Mouse (Mus musculus) MEL (cell line): ENCODE measurements at regions not wholly inside any gene's neighbourhood (a gene's known extent, or its start where the extent isn't known, plus 50 kb on each side); places are given as distances from the start of the nearest gene placed in this dataset.

Experiments
- DNase-seq: peaks from one replicate; pipeline ENCODE4 v3.0.0; 2011; ENCODE audit warnings: low read depth, low spot score
- H3K27ac ChIP-seq: 2 replicates; pipeline ENCODE4 v1.5.1; 2012; ENCODE audit warnings: low read depth, mild to moderate bottlenecking, control low read depth, low read length, moderate library complexity; ENCODE audit not compliant: control insufficient read depth
- H3K27me3 ChIP-seq, 2 experiments: fragments of 150-350 bp in 1 of 2; sonication (generic) in 1 of 2; 2 replicates each; pipeline ENCODE4 v1.6.1; 2012; ENCODE audit warnings: low read length in 2 of 2, mild to moderate bottlenecking in 2 of 2, improper control_type of control experiment in 1 of 2, moderate library complexity in 1 of 2; ENCODE audit not compliant: insufficient read depth in 2 of 2, control insufficient read depth in 1 of 2
- H3K36me3 ChIP-seq, 2 experiments: 2 replicates each; pipeline ENCODE4 v1.6.1; 2012 to 2014; ENCODE audit warnings: low read length in 2 of 2, improper control_type of control experiment in 1 of 2, inconsistent platforms in 1 of 2, mild to moderate bottlenecking in 1 of 2; ENCODE audit not compliant: insufficient read depth in 2 of 2, control insufficient read depth in 1 of 2
- H3K4me1 ChIP-seq, 2 experiments: fragments of 150-350 bp in 1 of 2; sonication (generic) in 1 of 2; 2 replicates each; pipeline ENCODE4 v1.6.1; 2012; ENCODE audit warnings: low read length in 2 of 2, improper control_type of control experiment in 1 of 2, mild to moderate bottlenecking in 1 of 2; ENCODE audit not compliant: insufficient read depth in 2 of 2, control insufficient read depth in 1 of 2
- H3K4me3 ChIP-seq, 2 experiments: fragments of 150-350 bp in 1 of 2; sonication (generic) in 1 of 2; 2 replicates each; pipeline ENCODE4 v1.5.1; 2012; ENCODE audit warnings: low read depth in 2 of 2, low read length in 2 of 2, mild to moderate bottlenecking in 2 of 2, moderate library complexity in 2 of 2, control low read depth in 1 of 2, improper control_type of control experiment in 1 of 2; ENCODE audit not compliant: control insufficient read depth in 1 of 2, insufficient read depth in 1 of 2
- H3K79me2 ChIP-seq: 2 replicates; pipeline ENCODE4 v1.6.1; 2012; ENCODE audit warnings: mild to moderate bottlenecking, low read length, moderate library complexity; ENCODE audit not compliant: control insufficient read depth, poor library complexity, insufficient read depth
- H3K9ac ChIP-seq: 2 replicates; pipeline ENCODE4 v1.6.1; 2012; ENCODE audit warnings: low read depth, mild to moderate bottlenecking, control low read depth, low read length, moderate library complexity; ENCODE audit not compliant: control insufficient read depth, poor library complexity, severe bottlenecking
- H3K9me3 ChIP-seq: fragments of 150-350 bp; sonication (generic); replicated peaks from 2 replicates; pipeline ENCODE4 v1.6.1; 2012; ENCODE audit warnings: mild to moderate bottlenecking, low read length, improper control_type of control experiment, moderate library complexity; ENCODE audit not compliant: insufficient read depth
- BHLHE40 ChIP-seq: IDR thresholded peaks from 2 replicates; pipeline ENCODE4 v1.6.1; 2012; ENCODE audit warnings: low read depth, mild to moderate bottlenecking, inconsistent platforms, low read length, improper control_type of control experiment, borderline replicate concordance
- CHD2 ChIP-seq: IDR thresholded peaks from 2 replicates; pipeline ENCODE4 v1.6.1; 2011; ENCODE audit warnings: low read length, improper control_type of control experiment
- CTCF ChIP-seq, 3 experiments: IDR thresholded peaks in 2 of 3; conservative IDR thresholded peaks in 1 of 3; 2 replicates each; pipeline ENCODE4 v1.5.1; 2011 to 2012; ENCODE audit warnings: low read length in 3 of 3, low read depth in 2 of 3, mild to moderate bottlenecking in 2 of 3, improper control_type of control experiment in 1 of 3, inconsistent platforms in 1 of 3, mixed read lengths in 1 of 3, moderate library complexity in 1 of 3; ENCODE audit not compliant: control insufficient read depth in 1 of 3, insufficient read depth in 1 of 3, poor library complexity in 1 of 3, severe bottlenecking in 1 of 3
- E2F4 ChIP-seq: IDR thresholded peaks from 2 replicates; pipeline ENCODE4 v1.6.1; 2011; ENCODE audit warnings: low read depth, low read length, improper control_type of control experiment, borderline replicate concordance
- ELF1 ChIP-seq: IDR thresholded peaks from 2 replicates; pipeline ENCODE4 v1.6.1; 2014; ENCODE audit warnings: low read depth, mild to moderate bottlenecking, inconsistent platforms, low read length, improper control_type of control experiment, moderate library complexity
- EP300 ChIP-seq, 2 experiments: IDR thresholded peaks; 2 replicates each; pipeline ENCODE4 v1.6.1; 2011; ENCODE audit warnings: improper control_type of control experiment in 2 of 2, low read length in 2 of 2, low read depth in 1 of 2, mild to moderate bottlenecking in 1 of 2
- ETS1 ChIP-seq: IDR thresholded peaks from 2 replicates; pipeline ENCODE4 v1.6.1; 2012; ENCODE audit warnings: low read depth, mild to moderate bottlenecking, inconsistent platforms, low read length, improper control_type of control experiment, moderate library complexity
- GABPA ChIP-seq: IDR thresholded peaks from 2 replicates; pipeline ENCODE4 v1.6.1; 2012; ENCODE audit warnings: low read depth, mild to moderate bottlenecking, inconsistent platforms, low read length, improper control_type of control experiment, moderate library complexity
- GATA1 ChIP-seq: IDR thresholded peaks from 2 replicates; pipeline ENCODE4 v1.6.1; 2011; ENCODE audit warnings: low read depth, low read length, improper control_type of control experiment
- HCFC1 ChIP-seq: IDR thresholded peaks from 2 replicates; pipeline ENCODE4 v1.6.1; 2012; ENCODE audit warnings: low read depth, mild to moderate bottlenecking, inconsistent platforms, low read length, improper control_type of control experiment, moderate library complexity
- KAT2A ChIP-seq: conservative IDR thresholded peaks from 2 replicates; pipeline ENCODE4 v1.6.1; 2012; ENCODE audit warnings: low read depth, low read length, improper control_type of control experiment, inconsistent platforms
- MAFK ChIP-seq: IDR thresholded peaks from 2 replicates; pipeline ENCODE4 v1.6.1; 2011; ENCODE audit warnings: low read depth, mild to moderate bottlenecking, low read length, improper control_type of control experiment, borderline replicate concordance
- MAX ChIP-seq: IDR thresholded peaks from 2 replicates; pipeline ENCODE4 v1.6.1; 2011; ENCODE audit warnings: low read length, improper control_type of control experiment
- MXI1 ChIP-seq: IDR thresholded peaks from 2 replicates; pipeline ENCODE4 v1.6.1; 2011; ENCODE audit warnings: mild to moderate bottlenecking, low read depth, low read length, improper control_type of control experiment
- MYB ChIP-seq: IDR thresholded peaks from 2 replicates; pipeline ENCODE4 v1.6.1; 2011; ENCODE audit warnings: mild to moderate bottlenecking, low read depth, low read length, improper control_type of control experiment
- MYC ChIP-seq: IDR thresholded peaks from 2 replicates; pipeline ENCODE4 v1.6.1; 2011; ENCODE audit warnings: low read depth, mild to moderate bottlenecking, low read length, improper control_type of control experiment, moderate library complexity
- POLR2AphosphoS2 ChIP-seq: IDR thresholded peaks from 2 replicates; pipeline ENCODE4 v1.6.1; 2011; ENCODE audit warnings: low read length, improper control_type of control experiment
- RAD21 ChIP-seq: IDR thresholded peaks from 2 replicates; pipeline ENCODE4 v1.6.1; 2011; ENCODE audit warnings: mild to moderate bottlenecking, low read depth, low read length, improper control_type of control experiment
- RCOR1 ChIP-seq: IDR thresholded peaks from 2 replicates; pipeline ENCODE4 v1.6.1; 2012; ENCODE audit warnings: low read depth, mild to moderate bottlenecking, inconsistent platforms, low read length, improper control_type of control experiment
- SIN3A ChIP-seq: IDR thresholded peaks from 2 replicates; pipeline ENCODE4 v1.6.1; 2012; ENCODE audit warnings: low read length, improper control_type of control experiment, inconsistent platforms
- SMC3 ChIP-seq: IDR thresholded peaks from 2 replicates; pipeline ENCODE4 v1.6.1; 2011; ENCODE audit warnings: low read depth, low read length, improper control_type of control experiment
- TAL1 ChIP-seq: IDR thresholded peaks from 2 replicates; pipeline ENCODE4 v1.6.1; 2012; ENCODE audit warnings: mild to moderate bottlenecking, inconsistent platforms, low read length, moderate library complexity, mixed read lengths
- TBP ChIP-seq: IDR thresholded peaks from 2 replicates; pipeline ENCODE4 v1.8.0; 2011; ENCODE audit warnings: low read depth, low read length, improper control_type of control experiment
- UBTF ChIP-seq: IDR thresholded peaks from 2 replicates; pipeline ENCODE4 v1.6.1; 2012; ENCODE audit warnings: low read depth, mild to moderate bottlenecking, inconsistent platforms, low read length, improper control_type of control experiment, moderate library complexity, borderline replicate concordance; ENCODE audit not compliant: insufficient read depth
- ZC3H11A ChIP-seq: IDR thresholded peaks from 2 replicates; pipeline ENCODE4 v1.6.1; 2012; ENCODE audit warnings: low read depth, mild to moderate bottlenecking, inconsistent platforms, low read length, improper control_type of control experiment
- ZMIZ1 ChIP-seq: IDR thresholded peaks from 2 replicates; pipeline ENCODE4 v1.6.1; 2012; ENCODE audit warnings: low read depth, mild to moderate bottlenecking, inconsistent platforms, low read length, improper control_type of control experiment, moderate library complexity

GRCm38 (mm10) chr15:27316746-27317129 lies 149.7 kb upstream of the Ank start:
- Histone ChIP-seq H3K9me3 (no peaks in the 10 kb centered on the region), H3K9ac (no peak overlapping the region), H3K4me3 (no peak overlapping the region), H3K4me1 (no peaks in the 10 kb centered on the region), H3K36me3 (no peaks in the 10 kb centered on the region), H3K79me2 (no peaks in the 10 kb centered on the region)
- DNase-seq: no peak
- TF ChIP-seq MXI1 (no peak), SMC3 (no peak), HCFC1 (no peak), E2F4 (no peak), ZC3H11A (no peak)
- TF ChIP-seq, all 39 proteins: peak for 0
- H3K27me3 ChIP-seq: no peaks in the 10 kb centered on the region
- no peak overlapping the region for H3K27ac ChIP-seq

- Histone ChIP-seq H3K36me3 (no peaks in the 10 kb centered on the region), H3K27ac (no peak overlapping the region), H3K9ac (no peak overlapping the region), H3K27me3 (no peaks in the 10 kb centered on the region), H3K9me3 (no peaks in the 10 kb centered on the region), H3K4me3 (no peak overlapping the region), H3K79me2 (no peaks in the 10 kb centered on the region), H3K4me1 (no peaks in the 10 kb centered on the region)
- TF ChIP-seq CHD2 (no peak), POLR2AphosphoS2 (no peak), RCOR1 (no peak), GABPA (no peak)
- DNase-seq: no peak
These were observed 144.4 kb upstream of the Ank start for GRCm38 (mm10) chr15:27321915-27322665.

- no peaks in the 10 kb centered on the region for H3K27me3 ChIP-seq
- H3K9me3 ChIP-seq: no peaks in the 10 kb centered on the region
- no peak overlapping the region for H3K27ac ChIP-seq
- no peaks in the 10 kb centered on the region for H3K79me2 ChIP-seq
- H3K4me3 ChIP-seq: no peak overlapping the region
- DNase-seq: peak; percentile 52
- no peaks in the 10 kb centered on the region for H3K36me3 ChIP-seq
- H3K9ac ChIP-seq: no peak overlapping the region
- no peaks in the 10 kb centered on the region for H3K4me1 ChIP-seq
- TF ChIP-seq RAD21: peak; percentile 62
- TF ChIP-seq ZMIZ1: no peak
- TF ChIP-seq UBTF: no peak
- TF ChIP-seq KAT2A: no peak
- TF ChIP-seq MYB: no peak
- TF ChIP-seq CHD2: no peak
- no peak for TF ChIP-seq MYC
- no peak for TF ChIP-seq TAL1
- no peak for TF ChIP-seq MAX
- peak; percentile 70 to 79 (median 73) for TF ChIP-seq CTCF (IDR thresholded peaks at IDR 0.05 in 2 of 3, conservative IDR thresholded peaks at IDR 0.05 in 1 of 3; ENCODE audit: control insufficient read depth in 1 of 3, insufficient read depth in 1 of 3, low read depth in 2 of 3, low read length in 3 of 3, poor library complexity in 1 of 3, severe bottlenecking in 1 of 3)
- no peak for TF ChIP-seq GABPA
- 0 out of 2 replicates have a peak, but pooled peaks have one; percentile 20 for TF ChIP-seq SIN3A
- no peak for TF ChIP-seq EP300 (IDR thresholded peaks at IDR 0.05; ENCODE audit: low read depth in 1 of 2, low read length in 2 of 2)
- no peak for TF ChIP-seq MAFK
- no peak for TF ChIP-seq ELF1
- no peak for TF ChIP-seq TBP
- no peak; the same call in 1 of the 2 replicates for TF ChIP-seq BHLHE40
- no peak for TF ChIP-seq ETS1
- TF ChIP-seq GATA1: no peak
These were observed 140.5 kb upstream of the Ank start for GRCm38 (mm10) chr15:27325847-27326548.
